Mouse (Mus musculus): ENCODE data around the gene Dip2b.

- no peak for TF ChIP-seq POLR2A (IDR thresholded peaks at IDR 0.05; ENCODE audit: extremely low read depth, insufficient read depth, low read length)
- no peak for TF ChIP-seq CTCF (IDR thresholded peaks at IDR 0.05; ENCODE audit: low read depth, low read length)
Measured at GRCm38 (mm10) chr15:100050940-100051339, 12.5 kb downstream of the Dip2b start.
